13 mouse cellular contexts compared by ENCODE assay signal in genomic region chr8:87130691-87131090, GRCm38 (mm10).
DNase-seq lines count a peak whose midpoint lies in the region; ATAC-seq and TF ChIP-seq lines count a peak whose summit lies in the region.
"Had no signal": no experiment of that assay in that cellular context is flagged by ENCODE, and none has a peak within 500 bp of the region (broad histone marks: within the 10 kb centered on the region; RNA-seq: fewer than 3 reads in every experiment).

No protein-coding gene starts in this region.

- intact Hi-C loops in heart, postnatal 10 days (cut with DNase I) = no loop called here

- no peaks in the 10 kb centered on the region for H3K27me3 ChIP-seq in kidney, adult 2 months (replicated peaks; ENCODE audit: control insufficient read depth, insufficient read depth, low read length)
- H3K27me3 ChIP-seq in kidney, embryonic 14.5 days (ENCODE audit: control insufficient read depth, insufficient read depth, low read length) = peaks cover 3% of the 10 kb centered on the region; the same call in 1 of the 2 replicates
- H3K27me3 ChIP-seq: heart, embryonic 15.5 days; midbrain, embryonic 12.5 days had no signal

- no peak overlapping the region for H3K4me3 ChIP-seq in kidney, adult 2 months (ENCODE audit: insufficient read depth, low read depth, low read length)
- no peak overlapping the region for H3K4me3 ChIP-seq in kidney, embryonic 14.5 days (ENCODE audit: low read length)
- H3K4me3 ChIP-seq: erythroblast, embryonic 14.5 days; heart, embryonic 15.5 days; midbrain, embryonic 12.5 days had no signal

- TF ChIP-seq POLR2A in kidney, adult 2 months (IDR thresholded peaks at IDR 0.05; ENCODE audit: low read depth, low read length) = no peak

- ATAC-seq in kidney, embryonic 14.5 days (ENCODE audit: low FRiP score, low TSS enrichment) = no peak
- ATAC-seq: intestine, embryonic 16.5 days had no signal

- no peaks in the 10 kb centered on the region for H3K4me1 ChIP-seq in kidney, adult 2 months (ENCODE audit: control insufficient read depth, insufficient read depth, low read length)
- no peaks in the 10 kb centered on the region for H3K4me1 ChIP-seq in kidney, embryonic 14.5 days (ENCODE audit: control insufficient read depth, insufficient read depth, low read length)
- H3K4me1 ChIP-seq: midbrain, embryonic 12.5 days had no signal

- no peak overlapping the region for H3K4me2 ChIP-seq in kidney, embryonic 14.5 days (replicated peaks; ENCODE audit: low read depth, low read length)
- H3K4me2 ChIP-seq: heart, embryonic 15.5 days; midbrain, embryonic 12.5 days had no signal

- DNase-seq in kidney, adult 2 months = peak; percentile 74
- peak; percentile 11 for DNase-seq in brain, adult 2 months (ENCODE audit: low read depth, low spot score)
- peak; percentile 51 to 52 for DNase-seq in heart, postnatal 10 days
- peak; percentile 14 for DNase-seq in testis, postnatal 14 days (ENCODE audit: low spot score)
- no peak for DNase-seq in spleen, adult 12 weeks (ENCODE audit: low spot score)
- no peak for DNase-seq in natural killer cell, adult 2 months (ENCODE audit: low spot score in 2 of 2)
- DNase-seq: cerebellum, adult 11 months; thymus, postnatal 4 days had no signal

- no peak overlapping the region for H3K9ac ChIP-seq in kidney, embryonic 14.5 days (ENCODE audit: low read depth, low read length)
- H3K9ac ChIP-seq: heart, embryonic 15.5 days; midbrain, embryonic 12.5 days had no signal

- H3K9me3 ChIP-seq in kidney, embryonic 14.5 days (ENCODE audit: control insufficient read depth, low read length) = no peaks in the 10 kb centered on the region
- H3K9me3 ChIP-seq: heart, embryonic 15.5 days; midbrain, embryonic 12.5 days had no signal

- WGBS in kidney, adult 2 months = 45% methylated on average over 3 of the region's 3 CpGs
- 69% methylated on average over 3 of the region's 3 CpGs for WGBS in kidney, embryonic 14.5 days

- no peaks in the 10 kb centered on the region for H3K36me3 ChIP-seq in kidney, adult 2 months (ENCODE audit: control insufficient read depth, insufficient read depth, low read length)
- no peaks in the 10 kb centered on the region for H3K36me3 ChIP-seq in kidney, embryonic 14.5 days (ENCODE audit: control insufficient read depth, insufficient read depth, low read length)
- H3K36me3 ChIP-seq: heart, embryonic 15.5 days; midbrain, embryonic 12.5 days had no signal

- TF ChIP-seq CTCF in kidney, adult 2 months (conservative IDR thresholded peaks at IDR 0.05; ENCODE audit: insufficient read depth, insufficient read length, low read depth, low read length) = no peak

- H3K27ac ChIP-seq in kidney, adult 2 months (ENCODE audit: insufficient read depth, low read depth, low read length) = peak overlapping the region; percentile 4; the same call in 1 of the 2 replicates
- H3K27ac ChIP-seq in kidney, embryonic 14.5 days (ENCODE audit: low read depth, low read length) = no peak overlapping the region
- H3K27ac ChIP-seq: heart, embryonic 15.5 days; midbrain, embryonic 12.5 days had no signal

Comparison
In these comparisons a context has a peak if more than half of its experiments do, and no peak if none do; other contexts are left out.
1. DNase-seq: peak in kidney, adult 2 months (single experiment), brain, adult 2 months (single experiment), heart, postnatal 10 days (2 of 2) and testis, postnatal 14 days (single experiment); none in spleen, adult 12 weeks (single experiment) and natural killer cell, adult 2 months (0 of 2).